Mouse (Mus musculus) neural tube, embryonic 15.5 days (tissue): Measurements from ENCODE around the gene Igfbp6. TPM values are rescaled to one million over a fixed set of nuclear protein-coding genes. Genes with fewer than 3 reads are reported as not detected.

Source experiments
- ATAC-seq: fragments of 200-750 bp; cut with Nextera tagmentation; 2 replicates; pipeline ENCODE4 v1.8.0; 2017; ENCODE audit warnings: mild to moderate bottlenecking, moderate TSS enrichment, moderate library complexity; ENCODE audit not compliant: low FRiP score
- H3K27ac ChIP-seq: fragments of 300-500 bp; sonication (generic); replicated peaks from 2 replicates; pipeline ENCODE4 v1.5.1; 2015; ENCODE audit warnings: mild to moderate bottlenecking, inconsistent platforms
- H3K27me3 ChIP-seq: fragments of 300-500 bp; sonication (generic); replicated peaks from 2 replicates; pipeline ENCODE4 v1.6.1; 2015; ENCODE audit warnings: inconsistent platforms
- H3K36me3 ChIP-seq: fragments of 300-500 bp; sonication (generic); 2 replicates; pipeline ENCODE4 v1.6.1; 2015; ENCODE audit warnings: inconsistent platforms
- H3K4me1 ChIP-seq: fragments of 300-500 bp; sonication (generic); 2 replicates; pipeline ENCODE4 v1.6.1; 2015; ENCODE audit warnings: inconsistent platforms
- H3K4me2 ChIP-seq: fragments of 300-500 bp; sonication (generic); 2 replicates; pipeline ENCODE4 v1.6.1; 2015; ENCODE audit warnings: inconsistent platforms, mild to moderate bottlenecking, moderate library complexity
- H3K4me3 ChIP-seq: fragments of 300-500 bp; sonication (generic); replicated peaks from 2 replicates; pipeline ENCODE4 v1.5.1; 2015; ENCODE audit warnings: mild to moderate bottlenecking, inconsistent platforms
- H3K9ac ChIP-seq: fragments of 300-500 bp; sonication (generic); replicated peaks from 2 replicates; pipeline ENCODE4 v1.6.1; 2015; ENCODE audit warnings: mild to moderate bottlenecking, inconsistent platforms
- H3K9me3 ChIP-seq: fragments of 300-500 bp; sonication (generic); replicated peaks from 2 replicates; pipeline ENCODE4 v1.6.1; 2016; ENCODE audit warnings: inconsistent platforms
- WGBS: fragments of 180-500 bp; shearing (Covaris S2); methylation state at CpG from one replicate; pipeline ENCODE4 v1.1.7; 2015; ENCODE audit warnings: mixed read lengths; 5-methylcytosine and 5-hydroxymethylcytosine counted together
- polyA plus RNA-seq: library from polyadenylated mRNA; unstranded; fragments of >200 nt; fragmentation: Nextera tagmentation; extraction: Ambion mirVana; gene quantifications from 2 replicates; pipeline ENCODE4 v1.2.1, GENCODE M21; 2015

The Igfbp6 gene
- polyA plus RNA-seq, 1 experiment from 2014 or later = 3.5 TPM

DNA sequence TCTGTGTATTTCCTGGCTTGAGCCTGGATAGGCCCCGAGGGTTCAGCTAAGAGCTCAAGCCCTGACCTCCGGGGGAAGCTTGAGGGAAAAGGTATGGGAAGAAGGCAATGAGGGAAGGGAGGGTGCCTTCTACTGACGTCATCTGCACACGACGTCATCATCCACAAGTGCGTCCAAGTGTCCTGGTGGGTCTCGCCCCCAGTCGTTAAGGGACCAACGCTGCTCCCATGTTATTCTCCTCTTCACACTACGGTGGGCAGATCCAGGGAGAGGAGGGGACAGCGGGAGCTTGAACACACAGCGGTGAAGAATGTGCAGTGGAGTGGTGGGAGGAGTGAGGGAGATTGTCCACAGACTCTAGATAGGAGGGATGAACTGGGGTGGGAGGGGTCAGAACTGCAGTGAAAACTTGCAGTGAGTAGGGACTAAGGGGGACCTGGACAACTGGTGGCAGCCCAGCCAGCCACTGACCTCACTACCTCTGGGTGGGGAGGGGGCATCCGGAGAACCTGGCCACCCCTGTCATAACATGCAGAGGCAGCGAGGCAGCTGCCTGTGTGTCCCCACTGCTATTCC is 40.7 kb upstream of the Igfbp6 start:
- peaks cover 86% of the 10 kb centered on the region for H3K4me1 ChIP-seq
- H3K4me2 ChIP-seq = peak overlapping the region; percentile 86
- H3K9me3 ChIP-seq = no peaks in the 10 kb centered on the region
- H3K27me3 ChIP-seq = peaks cover 40% of the 10 kb centered on the region
- peak overlapping the region; percentile 32 for H3K4me3 ChIP-seq
- H3K27ac ChIP-seq = peak overlapping the region; percentile 81
- ATAC-seq = no peak
- peak overlapping the region; percentile 31 for H3K9ac ChIP-seq
- 10% methylated on average over 14 of the region's 14 CpGs for WGBS
- H3K36me3 ChIP-seq = no peaks in the 10 kb centered on the region

DNA sequence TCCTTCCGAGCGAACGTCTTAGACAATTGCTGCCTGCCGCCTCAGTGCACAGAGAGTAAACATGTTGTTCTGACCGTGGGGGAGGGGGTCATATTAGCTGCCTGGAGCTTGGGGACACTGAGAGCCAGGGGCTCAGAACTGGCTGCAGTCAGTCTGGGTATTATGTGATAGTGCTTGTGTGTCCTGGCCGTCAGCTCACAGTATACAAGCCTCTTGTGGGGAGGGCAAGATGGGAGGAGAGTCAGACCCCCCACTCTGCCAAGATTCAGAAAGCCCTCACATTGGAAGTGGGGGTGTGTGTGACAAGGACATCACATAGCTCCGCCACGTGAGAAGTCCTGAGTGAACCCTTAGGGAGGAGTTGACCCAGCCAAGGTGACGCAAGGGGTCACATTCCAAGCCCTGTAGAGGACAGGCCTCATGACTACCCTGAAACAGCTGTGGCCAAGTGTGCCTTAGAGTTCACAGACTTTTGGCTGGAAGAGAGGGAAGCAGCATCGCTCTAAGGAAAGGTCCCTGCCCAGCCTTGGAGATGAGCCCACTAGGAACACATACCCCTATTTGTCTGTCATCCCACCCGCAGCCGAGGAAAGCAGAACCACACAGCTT is 40.1 kb upstream of the Igfbp6 start:
- Histone ChIP-seq H3K27me3 (peaks cover 40% of the 10 kb centered on the region), H3K4me3 (peak overlapping the region; percentile 32), H3K27ac (peak overlapping the region; percentile 81; the same call in 1 of the 2 replicates), H3K4me2 (peak overlapping the region; percentile 86), H3K4me1 (peaks cover 90% of the 10 kb centered on the region), H3K36me3 (no peaks in the 10 kb centered on the region), H3K9me3 (no peaks in the 10 kb centered on the region), H3K9ac (peak overlapping the region; percentile 31; the same call in 1 of the 2 replicates)
- WGBS = 25% methylated on average over 12 of the region's 12 CpGs
- ATAC-seq = no peak

DNA sequence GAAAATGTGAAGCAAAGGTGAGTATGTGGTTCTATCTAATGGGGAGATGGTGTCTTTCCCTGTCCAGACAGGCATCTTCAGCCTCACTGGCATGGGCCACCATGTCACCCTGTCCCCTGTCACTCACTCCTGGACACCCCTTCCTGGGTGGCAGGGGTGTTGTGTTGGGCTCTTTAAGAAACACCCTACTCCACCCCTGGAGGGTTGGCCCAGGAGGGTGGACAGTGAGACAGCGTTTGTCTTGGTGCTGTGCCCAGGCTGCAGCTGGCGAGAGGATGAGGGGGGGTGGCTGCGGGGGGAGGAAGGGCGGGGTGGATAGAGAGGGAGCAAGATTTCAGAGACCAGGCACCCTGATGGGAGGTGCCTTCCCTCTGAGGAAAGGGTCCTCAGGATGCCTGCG is 38.8 kb upstream of the Igfbp6 start:
- Histone ChIP-seq H3K4me1 (peaks cover 82% of the 10 kb centered on the region), H3K4me2 (peak overlapping the region; percentile 62), H3K36me3 (no peaks in the 10 kb centered on the region), H3K9ac (no peak overlapping the region), H3K27me3 (peaks cover 40% of the 10 kb centered on the region), H3K4me3 (no peak overlapping the region), H3K27ac (no peak overlapping the region; the same call in 1 of the 2 replicates), H3K9me3 (no peaks in the 10 kb centered on the region)
- no peak for ATAC-seq
- 33% methylated on average over 5 of the region's 5 CpGs for WGBS

DNA sequence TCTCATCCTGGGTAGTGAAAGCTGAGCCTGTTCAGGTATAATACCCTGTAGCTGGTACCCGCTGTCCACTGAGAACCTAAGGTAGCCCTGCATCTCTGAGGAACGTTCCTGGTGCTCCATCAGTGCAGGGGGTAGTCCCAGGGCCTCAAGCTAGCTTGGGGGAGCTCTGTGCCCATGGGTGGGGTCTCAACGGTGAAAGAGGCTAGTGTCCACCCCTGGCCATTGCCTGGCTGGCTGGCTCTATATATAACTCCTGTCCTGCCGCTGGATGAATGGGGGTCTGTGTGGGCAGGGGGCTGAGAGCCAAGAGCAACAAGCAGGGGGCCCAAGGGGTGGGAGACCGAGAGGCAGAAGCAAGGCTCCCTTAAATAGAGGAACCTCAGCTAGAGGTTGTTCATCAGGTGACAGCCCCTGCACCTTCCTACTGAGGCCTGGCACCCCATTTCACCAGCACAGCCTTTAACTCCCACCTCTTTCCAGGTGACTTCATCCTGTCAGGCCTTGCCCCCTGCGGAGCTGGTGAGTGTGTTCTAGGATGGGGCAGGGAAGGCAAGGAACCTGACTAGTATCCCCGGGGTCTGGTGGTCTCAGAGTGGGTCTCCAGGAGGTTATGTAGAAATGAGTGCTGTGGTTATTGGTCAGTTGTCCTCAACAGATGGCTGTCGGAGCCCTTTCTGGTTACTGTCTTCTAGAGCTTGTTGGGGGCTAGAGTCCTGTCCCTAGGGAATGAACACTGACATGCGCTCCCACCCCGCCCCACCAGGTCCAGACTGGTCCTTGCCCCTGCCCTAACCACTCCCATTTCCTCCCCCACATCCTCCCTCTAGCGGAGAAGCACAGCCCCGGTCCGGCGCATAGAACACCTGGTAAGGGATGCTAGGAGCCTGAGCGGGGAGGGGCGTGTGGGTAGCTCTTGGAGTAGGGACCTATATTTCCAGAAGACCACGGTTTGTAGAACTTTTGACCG is 38.1 kb upstream of the Igfbp6 start:
- peaks cover 40% of the 10 kb centered on the region for H3K27me3 ChIP-seq
- H3K4me1 ChIP-seq = peaks cover 75% of the 10 kb centered on the region
- 0 out of 2 replicates have a peak, but pooled peaks have one; percentile 18 for ATAC-seq

DNA sequence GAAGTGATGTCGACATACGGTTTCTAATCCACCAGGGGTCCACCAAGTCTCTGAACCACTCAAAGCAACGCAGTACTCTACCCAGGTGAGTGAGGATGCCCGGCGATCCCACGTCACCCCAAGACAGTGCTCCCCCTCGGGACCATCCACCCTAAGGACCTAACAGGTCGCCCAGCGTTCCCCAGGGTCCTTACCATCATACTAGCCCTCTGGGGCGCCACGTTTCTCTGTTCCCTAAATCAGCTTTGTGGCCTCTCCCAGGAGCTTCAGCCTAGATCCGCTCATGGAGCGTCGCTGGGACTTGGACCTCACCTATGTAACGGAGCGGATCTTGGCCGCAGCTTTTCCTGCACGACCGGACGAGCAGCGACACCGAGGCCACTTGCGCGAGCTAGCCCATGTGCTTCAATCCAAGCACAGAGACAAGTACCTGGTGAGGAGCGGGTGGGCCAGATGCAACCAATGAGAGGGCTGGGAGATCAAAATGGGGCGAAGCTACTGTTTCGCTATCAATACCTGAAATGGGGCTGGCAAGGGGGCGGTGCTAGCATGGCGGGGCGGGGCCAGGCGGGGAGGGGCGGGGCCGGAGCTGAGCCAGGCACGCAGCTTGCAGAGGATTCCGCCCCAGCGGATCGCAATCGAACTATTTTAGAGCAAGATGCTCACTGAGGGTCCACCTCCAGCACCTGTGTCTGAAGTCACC is 37.3 kb upstream of the Igfbp6 start:
- peak overlapping the region; percentile 62 for H3K4me2 ChIP-seq
- H3K9me3 ChIP-seq = no peaks in the 10 kb centered on the region
- 0 out of 2 replicates have a peak overlapping the region, but pooled peaks have one; percentile 17 for H3K9ac ChIP-seq
- H3K27ac ChIP-seq = no peak overlapping the region
- no peaks in the 10 kb centered on the region for H3K36me3 ChIP-seq
- H3K4me1 ChIP-seq = peaks cover 66% of the 10 kb centered on the region
- peaks cover 33% of the 10 kb centered on the region for H3K27me3 ChIP-seq
- ATAC-seq = peak; percentile 12; the same call in 1 of the 2 replicates
- peak overlapping the region; percentile 38 for H3K4me3 ChIP-seq
- 6% methylated on average over 38 of the region's 38 CpGs for WGBS

More for the DNA sequence above, 38.1 kb upstream of the Igfbp6 start:
- no peak overlapping the region for H3K9ac ChIP-seq
- H3K9me3 ChIP-seq = no peaks in the 10 kb centered on the region
- no peaks in the 10 kb centered on the region for H3K36me3 ChIP-seq
- peak overlapping the region; percentile 62 for H3K4me2 ChIP-seq
- peak overlapping the region; percentile 38 for H3K4me3 ChIP-seq
- no peak overlapping the region for H3K27ac ChIP-seq
- 27% methylated on average over 18 of the region's 18 CpGs for WGBS

DNA sequence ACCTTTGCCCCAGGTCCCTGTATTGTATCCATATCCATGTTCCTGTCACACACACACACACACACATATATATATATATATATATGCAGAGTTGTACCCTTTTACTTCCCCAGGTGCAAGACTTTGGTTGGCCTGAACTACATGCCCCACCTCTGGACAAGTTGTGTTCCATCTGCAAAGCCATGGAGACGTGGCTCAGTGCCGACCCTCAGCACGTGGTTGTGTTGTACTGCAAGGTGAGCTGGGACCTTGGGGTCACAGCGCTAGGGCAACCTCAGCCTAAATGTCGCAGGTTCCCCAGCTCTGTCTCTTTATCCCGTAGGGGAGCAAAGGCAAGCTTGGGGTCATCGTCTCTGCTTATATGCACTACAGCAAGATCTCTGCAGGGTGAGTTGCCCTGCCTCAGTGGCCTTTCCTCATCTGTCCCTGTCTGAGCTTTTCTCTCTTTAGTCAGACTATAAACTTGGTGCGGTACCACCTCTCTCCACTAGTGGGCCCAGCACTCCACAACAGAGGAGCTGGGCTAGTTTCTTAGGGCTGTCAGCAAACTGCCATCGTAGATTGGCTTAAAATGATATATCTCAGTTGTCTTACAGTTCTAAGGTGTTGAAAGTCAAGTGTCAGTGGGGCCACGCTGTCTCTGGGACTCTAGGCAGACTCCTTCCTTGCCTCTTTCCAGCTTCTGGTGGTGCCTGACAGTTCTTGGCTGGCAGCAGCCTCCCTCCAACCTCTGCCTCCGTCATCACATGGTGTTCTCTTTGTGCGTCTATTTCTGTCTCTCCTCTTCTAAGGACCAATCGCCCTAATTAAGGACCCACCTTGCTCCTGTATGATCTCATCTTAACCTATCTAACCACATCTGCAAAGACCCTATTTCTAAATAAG is 36.2 kb upstream of the Igfbp6 start:
- no peak for ATAC-seq
- peaks cover 57% of the 10 kb centered on the region for H3K4me1 ChIP-seq

GRCm38 (mm10) chr15:102108651-102109525 is 35.3 kb upstream of the Igfbp6 start:
- 55% methylated on average over 18 of the region's 18 CpGs for WGBS
- Histone ChIP-seq H3K36me3 (no peaks in the 10 kb centered on the region), H3K9ac (no peak overlapping the region), H3K4me1 (peaks cover 47% of the 10 kb centered on the region), H3K27me3 (peaks cover 21% of the 10 kb centered on the region), H3K4me3 (no peak overlapping the region), H3K9me3 (no peaks in the 10 kb centered on the region), H3K27ac (no peak overlapping the region), H3K4me2 (no peak overlapping the region)
- ATAC-seq = 0 out of 2 replicates have a peak, but pooled peaks have one; percentile 1

More for the DNA sequence above, 36.2 kb upstream of the Igfbp6 start:
- H3K9me3 ChIP-seq = no peaks in the 10 kb centered on the region
- no peak overlapping the region for H3K4me3 ChIP-seq
- no peak overlapping the region for H3K27ac ChIP-seq
- H3K9ac ChIP-seq = no peak overlapping the region
- 39% methylated on average over 13 of the region's 13 CpGs for WGBS
- H3K36me3 ChIP-seq = no peaks in the 10 kb centered on the region
- H3K27me3 ChIP-seq = peaks cover 24% of the 10 kb centered on the region
- peak overlapping the region; percentile 62 for H3K4me2 ChIP-seq

DNA sequence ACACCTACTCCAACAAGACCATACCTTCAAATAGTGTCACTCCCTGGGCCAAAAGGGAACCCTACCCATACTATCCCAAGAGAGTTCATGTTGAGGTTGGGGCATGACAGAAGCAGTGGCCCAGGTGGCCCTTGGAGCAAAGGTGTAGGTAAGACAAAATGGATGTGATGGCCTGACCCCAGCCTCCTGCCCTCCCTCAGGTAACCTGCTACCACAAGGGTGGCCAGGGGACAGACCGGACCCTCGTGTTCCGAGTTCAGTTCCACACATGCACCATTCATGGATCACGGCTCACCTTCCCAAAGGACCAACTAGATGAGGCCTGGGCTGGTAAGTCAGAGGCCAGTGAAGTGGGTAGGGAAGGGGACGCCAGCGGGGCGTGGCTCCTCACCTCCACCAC is 33.9 kb upstream of the Igfbp6 start:
- no peak overlapping the region for H3K9ac ChIP-seq
- over 99% methylated on average over 7 of the region's 7 CpGs for WGBS
- no peak for ATAC-seq

DNA sequence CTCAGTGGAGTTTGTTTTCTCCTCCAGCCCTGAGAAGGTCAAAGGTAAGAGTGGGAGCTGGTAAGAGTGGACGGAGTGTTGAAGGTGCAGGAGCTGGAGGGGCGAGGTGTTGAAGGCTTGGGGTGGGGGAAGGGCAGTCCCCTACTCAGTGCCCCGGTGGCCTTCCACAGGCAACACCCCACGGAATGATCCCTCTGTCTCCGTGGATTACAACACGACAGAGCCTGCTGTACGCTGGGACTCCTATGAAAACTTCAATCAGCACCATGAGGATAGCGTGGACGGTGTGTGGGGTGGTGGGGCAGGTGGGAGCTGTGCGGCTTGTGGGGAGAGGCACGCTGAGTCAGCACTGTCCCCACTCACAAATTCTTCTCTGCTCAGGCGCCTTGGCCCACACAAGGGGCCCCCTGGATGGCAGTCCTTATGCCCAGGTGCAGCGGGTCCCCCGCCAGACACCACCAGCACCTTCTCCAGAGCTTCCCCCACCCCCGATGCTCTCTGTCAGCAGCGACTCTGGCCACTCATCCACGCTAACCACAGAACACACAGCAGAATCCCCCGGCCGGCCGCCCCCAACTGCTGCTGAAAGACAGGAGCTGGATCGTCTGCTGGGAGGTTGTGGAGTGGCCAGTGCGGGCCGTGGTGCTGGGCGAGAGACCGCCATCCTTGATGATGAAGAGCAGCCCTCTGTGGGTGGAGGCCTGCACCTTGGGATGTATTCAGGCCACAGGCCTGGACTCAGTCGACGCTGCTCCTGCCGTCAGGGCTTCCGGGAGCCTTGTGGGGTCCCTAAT is 33.3 kb upstream of the Igfbp6 start:
- Histone ChIP-seq H3K9ac (no peak overlapping the region), H3K36me3 (peaks cover 8% of the 10 kb centered on the region), H3K27me3 (peaks cover 12% of the 10 kb centered on the region), H3K9me3 (no peaks in the 10 kb centered on the region), H3K4me1 (peaks cover 32% of the 10 kb centered on the region), H3K4me2 (no peak overlapping the region), H3K27ac (no peak overlapping the region), H3K4me3 (no peak overlapping the region)
- 80% methylated on average over 29 of the region's 29 CpGs for WGBS
- ATAC-seq = no peak

More for the DNA sequence above, 33.9 kb upstream of the Igfbp6 start:
- Histone ChIP-seq H3K4me1 (peaks cover 36% of the 10 kb centered on the region), H3K4me2 (no peak overlapping the region), H3K4me3 (no peak overlapping the region), H3K9me3 (no peaks in the 10 kb centered on the region), H3K27me3 (peaks cover 19% of the 10 kb centered on the region), H3K27ac (no peak overlapping the region), H3K36me3 (0 out of 2 replicates have a peak, but pooled peaks cover 1% of the 10 kb centered on the region)
